Mouse (Mus musculus): ENCODE measurements at regions not wholly inside any gene's neighbourhood (a gene's known extent, or its start where the extent isn't known, plus 50 kb on each side); places are given as distances from the start of the nearest gene placed in this dataset.

DNA sequence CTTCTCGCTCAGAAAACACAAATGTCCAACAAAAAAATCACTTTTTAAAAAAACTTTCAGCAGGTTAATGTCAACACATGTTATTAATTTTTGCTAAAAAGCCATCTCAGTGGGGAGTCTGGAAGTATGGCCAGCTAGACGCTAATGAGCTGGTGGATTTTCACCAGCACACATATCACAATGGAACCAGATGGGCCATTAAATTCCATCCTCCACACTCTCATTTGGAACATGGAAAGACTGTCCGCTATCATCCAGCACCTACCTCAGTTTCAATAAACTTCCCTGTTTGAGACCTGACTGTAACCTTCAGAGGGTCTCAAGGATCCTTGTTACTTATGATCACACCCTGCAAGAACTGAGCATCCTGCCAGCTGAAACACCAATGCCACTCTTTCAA is 296.7 kb downstream of the Dcdc2c start:
- no peaks in the 10 kb centered on the region for H3K4me1 ChIP-seq (ENCODE audit: control insufficient read depth, insufficient read depth, low read length)
- TF ChIP-seq CTCF (IDR thresholded peaks at IDR 0.05; ENCODE audit: control insufficient read depth, insufficient read depth, insufficient replicate concordance, low read depth, low read length) (no peak), POLR2A (IDR thresholded peaks at IDR 0.05; ENCODE audit: control insufficient read depth, low read depth, low read length) (no peak)
- no peaks in the 10 kb centered on the region for H3K27me3 ChIP-seq (ENCODE audit: control insufficient read depth, insufficient read depth, low read length)
- H3K27ac ChIP-seq (ENCODE audit: control insufficient read depth, insufficient read depth, low read depth, low read length): no peak overlapping the region
- H3K36me3 ChIP-seq (ENCODE audit: control insufficient read depth, insufficient read depth, low read length): no peaks in the 10 kb centered on the region
- H3K4me3 ChIP-seq (ENCODE audit: control insufficient read depth, low read depth, low read length): no peak overlapping the region

DNA sequence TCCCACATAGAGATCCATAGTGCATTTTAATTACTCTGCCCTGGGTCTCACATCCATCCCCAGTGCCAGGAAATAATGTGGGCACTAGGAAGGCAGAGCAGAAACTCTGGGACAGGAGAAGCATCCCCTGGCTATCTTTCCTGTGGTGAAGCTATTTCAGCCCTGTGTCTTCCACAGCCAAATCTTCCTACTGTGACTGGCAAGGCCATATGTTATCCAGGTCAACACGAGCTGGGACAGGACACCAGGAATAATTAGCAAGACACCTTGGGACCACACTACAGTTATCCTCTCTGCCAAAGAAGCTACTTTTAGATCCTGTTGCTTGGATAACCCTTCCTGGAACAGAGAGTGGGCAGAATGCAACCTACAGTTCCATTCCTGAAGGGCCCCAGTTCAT is 301.7 kb downstream of the Dcdc2c start:
- TF ChIP-seq POLR2A (IDR thresholded peaks at IDR 0.05; ENCODE audit: control insufficient read depth, low read depth, low read length) (no peak), CTCF (IDR thresholded peaks at IDR 0.05; ENCODE audit: control insufficient read depth, insufficient read depth, insufficient replicate concordance, low read depth, low read length) (no peak)
- Histone ChIP-seq H3K27me3 (ENCODE audit: control insufficient read depth, insufficient read depth, low read length) (no peaks in the 10 kb centered on the region), H3K4me1 (ENCODE audit: control insufficient read depth, insufficient read depth, low read length) (no peaks in the 10 kb centered on the region)

DNA sequence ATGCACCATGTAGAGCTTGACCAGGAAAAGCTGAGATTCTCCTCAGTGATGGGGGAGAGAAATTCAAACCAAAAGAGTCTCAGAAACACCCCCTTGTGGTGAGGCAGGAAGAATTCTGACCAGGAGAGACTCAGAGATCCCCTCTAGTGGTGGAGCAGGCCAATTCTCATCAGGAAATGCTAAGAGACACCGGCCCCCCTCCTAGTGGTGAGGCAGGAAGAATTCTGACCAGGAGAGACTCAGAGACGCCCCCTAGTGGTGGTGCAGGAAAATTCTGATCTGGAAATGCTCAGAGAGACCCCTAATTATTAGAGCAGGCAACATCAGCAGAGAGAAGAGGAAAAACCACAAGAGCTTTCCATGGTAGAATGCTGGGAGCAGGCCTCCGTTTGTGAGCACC is 303.4 kb downstream of the Dcdc2c start:
- H3K27me3 ChIP-seq (ENCODE audit: control insufficient read depth, insufficient read depth, low read length): no peaks in the 10 kb centered on the region
- no peaks in the 10 kb centered on the region for H3K36me3 ChIP-seq (ENCODE audit: control insufficient read depth, insufficient read depth, low read length)
- H3K4me1 ChIP-seq (ENCODE audit: control insufficient read depth, insufficient read depth, low read length): no peaks in the 10 kb centered on the region

More for the DNA sequence above, 301.7 kb downstream of the Dcdc2c start:
- no peaks in the 10 kb centered on the region for H3K36me3 ChIP-seq (ENCODE audit: control insufficient read depth, insufficient read depth, low read length)
- no peak overlapping the region for H3K27ac ChIP-seq (ENCODE audit: control insufficient read depth, insufficient read depth, low read depth, low read length)
- no peak overlapping the region for H3K4me3 ChIP-seq (ENCODE audit: control insufficient read depth, low read depth, low read length)

DNA sequence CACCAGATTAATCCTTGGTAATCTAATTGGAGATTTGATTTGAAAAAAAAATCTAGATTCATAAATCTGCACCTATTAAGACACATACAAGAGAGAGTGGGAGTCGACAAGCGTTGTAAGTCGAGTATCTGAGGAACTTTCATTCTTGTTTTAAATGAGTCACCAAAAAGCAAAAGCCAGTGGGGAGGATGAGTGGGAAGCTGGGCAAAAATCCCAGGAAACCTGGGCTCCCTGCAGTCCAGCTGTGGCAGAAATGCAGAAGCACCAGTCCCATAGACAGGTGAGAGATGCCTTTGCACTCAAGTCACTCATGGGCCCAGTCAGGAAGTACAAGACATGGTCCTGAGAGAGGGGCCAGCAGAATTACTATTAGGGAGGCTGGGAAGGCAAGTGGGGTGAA is 303.9 kb downstream of the Dcdc2c start:
- no peak overlapping the region for H3K27ac ChIP-seq (ENCODE audit: control insufficient read depth, insufficient read depth, low read depth, low read length)
- H3K36me3 ChIP-seq (ENCODE audit: control insufficient read depth, insufficient read depth, low read length): no peaks in the 10 kb centered on the region
- peak overlapping the region; percentile 16 for H3K4me3 ChIP-seq (ENCODE audit: control insufficient read depth, low read depth, low read length)
- TF ChIP-seq CTCF (IDR thresholded peaks at IDR 0.05; ENCODE audit: control insufficient read depth, insufficient read depth, insufficient replicate concordance, low read depth, low read length) (no peak), POLR2A (IDR thresholded peaks at IDR 0.05; ENCODE audit: control insufficient read depth, low read depth, low read length) (no peak)
- no peaks in the 10 kb centered on the region for H3K4me1 ChIP-seq (ENCODE audit: control insufficient read depth, insufficient read depth, low read length)
- no peaks in the 10 kb centered on the region for H3K27me3 ChIP-seq (ENCODE audit: control insufficient read depth, insufficient read depth, low read length)

More for the DNA sequence above, 303.4 kb downstream of the Dcdc2c start:
- TF ChIP-seq CTCF (IDR thresholded peaks at IDR 0.05; ENCODE audit: control insufficient read depth, insufficient read depth, insufficient replicate concordance, low read depth, low read length) (peak; percentile 38), POLR2A (IDR thresholded peaks at IDR 0.05; ENCODE audit: control insufficient read depth, low read depth, low read length) (no peak)
- H3K4me3 ChIP-seq (ENCODE audit: control insufficient read depth, low read depth, low read length): no peak overlapping the region
- no peak overlapping the region for H3K27ac ChIP-seq (ENCODE audit: control insufficient read depth, insufficient read depth, low read depth, low read length)

DNA sequence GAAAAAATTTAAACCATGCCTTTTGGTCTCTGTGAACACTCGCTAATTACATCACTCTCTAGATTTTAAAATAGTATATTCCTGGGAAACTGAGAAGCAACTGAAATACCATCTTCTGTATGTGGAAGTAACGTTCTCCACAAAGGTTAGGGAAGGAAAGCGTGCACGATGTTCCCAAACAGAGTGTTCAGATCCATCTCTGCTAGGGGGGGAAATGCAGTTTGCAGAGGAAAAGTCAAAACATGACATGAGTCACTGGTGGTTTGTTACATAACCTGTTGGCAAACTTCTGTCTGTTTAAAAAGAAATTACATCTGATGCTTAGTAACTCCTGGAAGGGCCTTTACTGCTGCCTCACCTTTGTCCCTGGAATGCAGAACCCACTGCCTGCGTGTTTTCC is 314.2 kb downstream of the Dcdc2c start:
- no peak for TF ChIP-seq CTCF (IDR thresholded peaks at IDR 0.05; ENCODE audit: control insufficient read depth, insufficient read depth, insufficient replicate concordance, low read depth, low read length)
- TF ChIP-seq POLR2A (IDR thresholded peaks at IDR 0.05; ENCODE audit: control insufficient read depth, low read depth, low read length): no peak
- Histone ChIP-seq H3K4me3 (ENCODE audit: control insufficient read depth, low read depth, low read length) (no peak overlapping the region), H3K36me3 (ENCODE audit: control insufficient read depth, insufficient read depth, low read length) (no peaks in the 10 kb centered on the region), H3K27ac (ENCODE audit: control insufficient read depth, insufficient read depth, low read depth, low read length) (no peak overlapping the region), H3K4me1 (ENCODE audit: control insufficient read depth, insufficient read depth, low read length) (no peaks in the 10 kb centered on the region), H3K27me3 (ENCODE audit: control insufficient read depth, insufficient read depth, low read length) (no peaks in the 10 kb centered on the region)

DNA sequence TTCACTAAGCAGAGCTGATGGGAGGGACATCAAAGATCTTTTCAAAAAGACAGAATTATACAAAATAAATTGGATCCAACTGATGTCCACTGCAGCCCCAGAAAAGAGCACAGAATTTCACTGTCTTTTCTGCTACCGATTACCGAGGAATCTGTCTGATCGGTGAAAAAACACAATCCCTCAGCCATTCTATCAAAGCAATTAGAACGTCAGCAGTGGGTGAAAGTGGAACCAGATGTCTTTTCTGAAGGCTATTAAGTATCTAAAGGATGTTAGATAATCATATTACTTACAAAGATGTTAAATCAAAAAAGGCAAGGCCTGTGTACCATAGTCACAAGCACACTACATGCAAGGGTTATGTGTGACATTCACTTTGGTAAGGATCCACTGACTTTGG is 315.2 kb downstream of the Dcdc2c start:
- Histone ChIP-seq H3K4me1 (ENCODE audit: control insufficient read depth, insufficient read depth, low read length) (no peaks in the 10 kb centered on the region), H3K27ac (ENCODE audit: control insufficient read depth, insufficient read depth, low read depth, low read length) (no peak overlapping the region), H3K27me3 (ENCODE audit: control insufficient read depth, insufficient read depth, low read length) (no peaks in the 10 kb centered on the region), H3K4me3 (ENCODE audit: control insufficient read depth, low read depth, low read length) (no peak overlapping the region), H3K36me3 (ENCODE audit: control insufficient read depth, insufficient read depth, low read length) (no peaks in the 10 kb centered on the region)
- no peak for TF ChIP-seq CTCF (IDR thresholded peaks at IDR 0.05; ENCODE audit: control insufficient read depth, insufficient read depth, insufficient replicate concordance, low read depth, low read length)

DNA sequence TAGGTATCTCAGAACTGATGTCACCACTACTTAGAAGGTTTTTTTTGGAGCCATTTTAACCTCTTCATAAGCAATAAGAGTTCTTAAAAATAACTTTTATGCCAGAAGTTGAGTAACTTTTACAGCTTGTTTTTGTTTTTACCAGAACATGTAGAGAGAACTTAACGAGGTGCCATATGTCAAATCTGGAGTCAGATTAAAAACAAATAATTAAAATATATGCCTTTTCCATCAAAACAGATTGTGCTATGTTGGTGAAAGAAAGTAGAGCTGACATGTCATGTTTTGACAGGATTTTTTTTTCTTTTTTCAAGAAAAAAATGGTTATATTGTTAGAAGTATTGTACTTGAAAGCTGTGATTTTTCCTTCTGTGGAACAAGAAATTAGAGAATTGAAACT is 349.4 kb downstream of the Dcdc2c start:
- Histone ChIP-seq H3K36me3 (ENCODE audit: control insufficient read depth, insufficient read depth, low read length) (no peaks in the 10 kb centered on the region), H3K27me3 (ENCODE audit: control insufficient read depth, insufficient read depth, low read length) (no peaks in the 10 kb centered on the region), H3K4me1 (ENCODE audit: control insufficient read depth, insufficient read depth, low read length) (no peaks in the 10 kb centered on the region), H3K4me3 (ENCODE audit: control insufficient read depth, low read depth, low read length) (no peak overlapping the region), H3K27ac (ENCODE audit: control insufficient read depth, insufficient read depth, low read depth, low read length) (no peak overlapping the region)
- TF ChIP-seq CTCF (IDR thresholded peaks at IDR 0.05; ENCODE audit: control insufficient read depth, insufficient read depth, insufficient replicate concordance, low read depth, low read length) (no peak), POLR2A (IDR thresholded peaks at IDR 0.05; ENCODE audit: control insufficient read depth, low read depth, low read length) (no peak)

DNA sequence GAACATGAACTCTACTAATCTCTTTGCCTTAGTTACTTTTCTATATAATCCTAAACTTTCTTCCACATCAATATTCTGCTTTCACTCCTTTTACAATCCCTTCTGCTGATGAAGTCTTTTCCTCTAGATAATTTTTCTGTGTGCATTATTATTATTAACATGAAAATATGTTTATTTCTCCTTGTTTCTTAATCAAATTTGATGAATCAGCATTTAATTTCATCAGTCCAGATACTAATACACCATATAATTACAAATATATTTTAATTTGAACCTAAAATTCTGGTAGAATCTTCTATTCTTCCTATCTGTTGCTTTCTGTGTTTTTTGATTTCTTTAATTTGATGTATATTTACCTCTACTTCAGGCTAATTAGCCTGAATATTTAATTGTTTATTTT is 365.5 kb downstream of the Dcdc2c start:
- TF ChIP-seq CTCF (IDR thresholded peaks at IDR 0.05; ENCODE audit: control insufficient read depth, insufficient read depth, insufficient replicate concordance, low read depth, low read length) (no peak), POLR2A (IDR thresholded peaks at IDR 0.05; ENCODE audit: control insufficient read depth, low read depth, low read length) (no peak)
- no peak overlapping the region for H3K27ac ChIP-seq (ENCODE audit: control insufficient read depth, insufficient read depth, low read depth, low read length)
- no peak overlapping the region for H3K4me3 ChIP-seq (ENCODE audit: control insufficient read depth, low read depth, low read length)
- no peaks in the 10 kb centered on the region for H3K27me3 ChIP-seq (ENCODE audit: control insufficient read depth, insufficient read depth, low read length)
- H3K4me1 ChIP-seq (ENCODE audit: control insufficient read depth, insufficient read depth, low read length): no peaks in the 10 kb centered on the region
- H3K36me3 ChIP-seq (ENCODE audit: control insufficient read depth, insufficient read depth, low read length): no peaks in the 10 kb centered on the region

Data from testis, adult 2 months (tissue).